Mouse (Mus musculus): Measurements from ENCODE around the gene Adamtsl4.

Gene Adamtsl4

DNA sequence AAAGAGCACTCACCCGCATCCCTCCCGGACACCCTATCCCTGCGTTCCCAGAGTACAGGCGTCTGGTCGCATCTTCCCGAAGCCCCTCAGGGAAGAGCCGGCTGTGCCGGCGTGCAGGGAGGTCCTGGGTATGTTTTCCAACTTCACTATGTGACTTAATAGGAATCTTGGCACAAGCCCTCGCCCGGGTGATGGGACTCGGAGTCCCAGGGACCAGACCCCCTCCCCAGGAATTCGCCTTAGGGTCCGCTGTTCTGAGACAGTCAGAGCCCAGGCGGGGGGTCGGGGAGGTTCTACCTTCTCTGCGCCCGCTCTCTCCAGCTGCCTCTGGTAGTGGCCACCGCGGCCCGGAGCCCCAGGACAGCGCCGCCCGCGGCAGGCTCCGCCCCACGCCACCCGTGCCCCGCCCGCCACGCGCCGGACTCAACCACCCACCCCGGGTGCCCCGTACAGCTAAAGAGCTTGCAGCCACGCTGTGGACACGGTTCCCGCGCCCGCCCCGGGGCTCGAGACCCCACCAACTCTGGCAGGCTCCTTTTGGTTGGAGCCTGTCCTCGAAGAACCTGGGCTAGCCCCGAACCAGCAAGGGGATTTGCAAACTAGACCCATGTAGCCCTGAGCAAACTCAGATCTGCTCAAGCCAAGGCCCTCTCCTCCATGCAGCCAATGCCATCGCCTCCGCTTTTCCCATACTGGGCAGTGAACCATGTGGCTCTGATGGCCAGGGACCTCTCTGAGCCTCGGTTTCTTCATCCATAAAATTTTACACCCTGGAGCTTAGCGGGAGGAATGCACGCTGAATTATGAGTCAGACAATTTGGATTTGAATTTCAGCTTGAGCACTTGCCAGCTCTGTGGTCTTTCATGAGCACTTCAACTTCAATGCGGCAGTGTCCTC lies at the start of gene Adamtsl4:
Gene Adamtsl4, minus strand, starts transcription at position 394 of the 898 bp plus-strand sequence.
- peak; percentile 44 for DNase-seq (ENCODE audit: low read depth)

DNA sequence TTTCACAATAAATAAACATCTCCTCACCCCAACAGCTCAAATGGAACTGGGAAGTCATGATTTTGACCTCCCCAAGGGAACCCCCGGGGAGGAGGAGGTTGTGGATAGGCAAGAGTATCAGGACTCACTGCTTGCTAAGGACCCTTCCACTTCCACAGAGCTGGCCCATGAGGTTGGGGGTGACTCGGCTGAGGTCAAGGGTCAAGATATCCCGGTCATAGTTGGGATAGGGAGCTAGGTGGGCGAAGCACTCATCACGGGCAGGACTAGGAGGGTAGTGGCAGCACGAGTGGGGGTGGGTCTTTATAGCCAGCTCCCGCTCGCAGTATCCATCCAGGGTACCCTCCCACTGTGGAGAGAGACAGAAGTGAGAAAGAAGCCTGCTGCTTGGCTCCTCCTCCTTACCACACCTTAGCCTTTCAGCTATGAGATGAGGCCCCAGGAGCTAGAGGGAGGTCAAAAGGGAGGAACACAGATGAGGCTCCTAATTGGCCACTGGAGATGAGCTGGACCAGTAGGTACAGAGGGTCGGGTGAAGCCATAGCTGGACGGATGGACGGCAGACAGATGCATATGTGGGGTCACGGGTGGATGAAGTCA lies 47.5 kb upstream of the Adamtsl4 start:
- no peak for DNase-seq (ENCODE audit: low read depth)

DNA sequence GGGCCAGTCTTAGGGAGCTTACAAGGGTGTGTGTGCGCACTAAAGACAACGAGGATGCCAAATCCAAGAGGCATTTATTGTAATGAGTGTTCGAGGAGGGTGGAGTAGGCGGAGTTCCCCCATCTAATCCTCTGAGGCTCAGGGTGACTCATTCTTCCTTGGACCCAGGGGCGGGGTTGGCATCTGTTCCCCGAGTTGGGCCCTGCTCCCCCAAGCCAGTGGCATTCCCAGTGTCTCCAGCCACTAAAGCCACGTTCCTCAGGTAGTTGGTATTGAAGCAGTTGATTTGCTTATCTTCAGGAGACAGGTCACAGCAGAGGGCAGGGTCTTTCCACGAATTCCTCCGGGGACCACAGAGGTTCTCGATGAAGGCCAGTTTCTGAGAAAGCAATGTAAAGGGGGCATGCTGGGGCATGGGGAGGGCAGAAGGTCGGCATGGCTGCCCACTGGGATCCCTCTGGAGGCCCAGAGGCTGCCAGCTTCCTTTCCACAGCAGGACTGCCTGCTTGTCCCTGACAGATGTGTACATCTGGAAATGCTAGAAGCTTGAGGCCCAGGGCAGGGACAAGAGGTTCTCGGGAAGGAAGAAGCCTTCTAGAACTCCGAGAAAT lies 46.5 kb upstream of the Adamtsl4 start:
- DNase-seq (ENCODE audit: low read depth): no peak

DNA sequence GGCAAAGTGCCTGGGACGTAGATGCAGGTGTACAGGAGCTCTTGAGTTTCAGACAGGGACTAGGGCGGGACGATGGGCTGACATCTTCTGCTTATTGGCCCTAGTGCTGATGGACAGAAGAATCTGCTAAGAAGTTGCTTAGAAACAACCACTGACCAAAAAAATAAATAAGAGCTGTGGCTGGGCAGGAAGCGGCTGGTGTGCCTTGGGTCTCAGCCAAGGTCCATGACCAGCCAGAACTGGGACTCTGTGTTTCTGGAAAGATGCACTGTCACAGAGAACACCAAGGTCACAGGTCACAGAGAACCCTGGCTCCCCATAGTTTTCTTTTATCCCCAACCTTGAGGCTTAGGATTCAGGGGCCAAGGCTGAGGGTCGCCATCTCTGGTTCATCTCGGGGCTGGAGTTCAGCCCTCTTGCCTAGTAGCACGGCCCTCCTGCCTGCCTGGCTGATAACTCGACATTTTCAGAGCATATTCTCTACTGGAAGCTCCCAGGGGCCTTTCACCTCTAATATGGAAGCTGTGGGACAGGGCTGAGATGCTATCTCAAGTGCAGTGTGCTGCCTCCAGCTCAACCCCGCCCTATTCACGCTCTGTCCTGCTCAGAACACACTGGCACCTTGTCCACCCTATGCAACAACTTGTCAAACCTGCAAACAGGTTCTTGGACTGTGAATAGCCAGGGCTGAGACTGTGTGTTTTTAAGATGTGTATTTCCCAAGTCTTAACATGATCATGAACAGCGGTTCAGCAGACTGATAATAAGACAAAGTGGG lies 45.2 kb upstream of the Adamtsl4 start:
- DNase-seq (ENCODE audit: low read depth): no peak

DNA sequence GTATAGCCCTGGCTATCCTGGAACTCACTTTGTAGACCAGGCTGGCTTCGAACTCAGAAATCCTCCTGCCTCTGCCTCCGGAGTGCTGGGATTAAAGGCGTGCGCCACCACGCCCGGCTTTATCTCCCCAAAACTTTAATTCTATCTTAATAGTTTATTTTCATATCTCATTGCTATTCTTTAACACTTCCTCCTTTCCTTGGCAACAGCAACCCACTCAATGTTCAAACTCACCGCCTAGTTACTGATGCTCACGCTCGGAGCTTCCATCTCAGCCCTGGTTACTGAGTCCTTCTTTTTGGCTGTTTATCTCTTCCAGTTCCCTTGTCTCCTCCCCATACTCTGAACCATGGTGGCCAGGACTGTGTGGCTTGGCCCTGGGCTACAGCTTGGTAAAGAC lies 44.6 kb upstream of the Adamtsl4 start:
- no peak for DNase-seq (ENCODE audit: low read depth)

DNA sequence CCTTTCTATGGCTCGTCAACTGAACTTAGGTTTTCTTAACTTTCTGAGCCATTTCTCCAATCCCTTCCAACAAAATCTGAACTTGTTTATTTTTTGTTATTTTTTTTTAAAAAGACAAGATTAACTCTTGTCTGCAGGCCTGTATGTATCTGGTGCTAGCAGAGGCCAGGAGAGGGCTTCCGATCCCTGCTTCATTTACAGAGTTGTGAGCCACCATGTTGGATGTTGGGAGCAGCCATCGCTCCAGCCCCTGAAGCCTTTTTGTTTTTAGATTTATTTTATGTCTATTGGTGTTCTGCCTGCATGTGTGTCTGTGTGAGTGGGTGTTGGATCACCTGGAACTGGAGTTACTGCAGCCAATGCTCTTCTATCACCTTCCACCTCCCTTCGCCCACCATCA lies 44.1 kb upstream of the Adamtsl4 start:
- no peak for DNase-seq (ENCODE audit: low read depth)

DNA sequence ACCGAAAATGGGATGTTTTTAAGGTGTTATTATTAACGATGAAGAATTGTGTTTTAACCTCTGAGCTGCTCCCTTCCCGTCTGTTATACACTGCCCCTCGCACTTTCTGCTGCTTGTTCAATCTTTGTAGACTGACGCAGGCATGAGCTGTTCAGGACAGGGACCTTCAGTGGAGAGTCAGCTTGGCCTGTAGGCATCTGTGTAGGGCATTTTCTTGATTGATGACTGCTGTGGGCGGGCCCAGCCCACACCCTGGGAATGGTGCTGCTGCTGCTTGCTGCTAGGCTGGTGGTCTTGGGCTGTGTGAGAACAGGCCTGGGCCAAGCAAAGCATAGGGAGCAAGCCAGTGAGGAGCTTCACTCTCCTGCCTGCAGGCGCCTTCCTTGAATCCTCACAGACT lies 42.7 kb upstream of the Adamtsl4 start:
- DNase-seq (ENCODE audit: low read depth): no peak

DNA sequence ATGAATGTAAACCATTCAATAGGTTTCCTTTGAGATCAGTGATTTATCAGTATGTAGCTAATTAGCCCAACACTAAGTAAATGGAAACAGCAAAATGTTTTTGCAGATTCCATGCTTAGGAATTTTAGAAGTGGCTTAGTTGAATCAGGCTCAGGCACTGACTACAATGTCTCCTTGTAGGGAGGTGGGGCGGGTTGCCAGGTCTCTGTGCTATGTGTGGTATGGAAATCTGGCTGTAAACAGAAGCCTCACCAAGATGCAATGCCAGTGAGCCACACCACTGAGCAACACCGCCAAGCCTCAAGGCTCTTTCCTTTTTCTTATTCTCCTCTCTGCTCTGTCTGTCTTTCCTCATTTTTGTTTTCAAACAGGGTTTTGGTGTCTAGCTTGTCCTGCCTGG lies 41.2 kb upstream of the Adamtsl4 start:
- no peak for DNase-seq (ENCODE audit: low read depth)

DNA sequence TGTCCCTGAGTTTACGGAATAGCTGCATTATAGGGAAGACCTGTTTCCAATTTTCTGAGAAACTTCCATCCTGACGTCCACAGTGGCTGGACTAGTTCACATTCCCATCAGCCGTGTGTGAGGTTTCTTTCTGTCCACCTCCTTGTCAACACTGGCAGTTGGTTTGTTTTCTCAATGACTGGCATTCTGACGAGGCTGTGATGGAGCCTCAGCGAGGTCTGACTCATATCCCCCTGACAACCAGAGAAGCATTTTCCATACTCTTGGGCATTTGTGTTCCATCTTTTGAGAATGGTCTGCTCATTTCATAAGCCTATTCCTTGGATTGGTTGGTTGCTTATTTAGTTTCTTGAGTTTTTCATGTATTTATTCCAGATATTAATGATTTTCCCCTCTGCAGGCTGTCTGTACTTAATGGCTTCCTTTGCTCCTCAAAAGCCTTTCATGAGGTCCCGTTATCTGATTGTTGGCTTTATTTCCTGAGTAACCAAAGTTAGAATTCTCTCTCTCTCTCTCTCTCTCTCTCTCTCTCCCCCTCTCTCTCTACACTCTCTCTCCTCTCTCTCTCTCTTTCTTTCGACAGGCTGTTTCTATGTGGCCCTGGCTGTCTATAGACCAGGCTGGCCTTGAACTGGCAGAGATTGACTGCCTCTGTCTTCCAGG lies 39.1 kb upstream of the Adamtsl4 start:
- DNase-seq (ENCODE audit: low read depth): no peak

DNA sequence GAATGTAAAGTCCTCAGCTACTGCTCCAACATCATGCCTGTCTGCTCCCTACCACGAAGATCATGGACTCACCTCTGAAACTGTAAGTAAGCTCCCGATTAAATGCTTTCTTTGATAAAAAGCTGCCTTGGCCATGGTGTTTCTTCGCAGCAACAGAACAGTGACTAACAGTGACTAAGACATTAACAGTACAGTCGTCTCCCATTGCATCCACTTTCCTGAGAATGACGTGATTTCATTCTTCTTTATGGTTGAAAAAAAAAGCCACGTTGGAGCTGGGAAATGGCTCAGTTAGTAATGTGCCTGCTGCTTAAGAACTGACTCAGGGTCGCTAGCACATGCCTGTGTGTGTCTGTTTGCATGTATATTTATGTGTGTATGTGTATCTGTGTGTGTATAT lies 38.1 kb upstream of the Adamtsl4 start:
- DNase-seq (ENCODE audit: low read depth): no peak

DNA sequence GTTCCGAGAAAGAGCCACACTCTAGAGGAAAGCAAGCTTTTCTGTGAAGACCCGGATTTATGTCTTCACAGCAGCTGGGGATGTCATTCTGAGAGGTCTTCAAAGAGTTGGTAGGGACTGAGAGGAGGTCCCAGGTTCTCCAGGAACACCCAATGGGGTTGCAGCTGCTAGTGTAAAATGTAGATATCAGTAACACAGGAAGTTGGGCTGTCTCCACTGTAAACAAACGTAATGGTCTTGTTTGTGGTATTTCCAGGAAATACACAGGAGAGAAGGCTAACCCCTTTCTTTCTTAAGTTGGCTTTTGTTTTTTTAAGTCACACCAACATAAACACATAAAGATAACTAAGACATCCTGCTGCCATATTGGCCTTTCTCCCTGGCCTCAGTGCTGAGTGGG lies 34.7 kb upstream of the Adamtsl4 start:
- DNase-seq (ENCODE audit: low read depth): peak; percentile 69

DNA sequence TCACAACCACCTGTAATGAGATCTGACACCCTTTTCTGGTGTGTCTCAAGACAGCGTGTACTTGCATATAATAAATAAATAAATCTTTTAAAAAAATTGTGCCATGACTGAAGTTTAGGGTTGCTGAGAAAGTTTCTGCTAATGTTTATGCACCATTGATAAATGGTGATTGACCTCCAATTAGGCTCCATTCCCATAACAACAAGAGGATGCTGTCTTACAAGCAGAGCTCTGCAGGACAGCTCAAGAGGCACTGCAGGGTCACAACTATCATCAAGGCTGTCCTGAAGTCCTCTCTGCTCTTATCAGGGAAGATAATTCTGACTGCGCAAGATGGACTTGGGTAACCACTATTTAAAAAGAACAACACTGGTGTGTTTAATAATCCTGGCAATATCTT lies 30.4 kb upstream of the Adamtsl4 start:
- DNase-seq (ENCODE audit: low read depth): no peak

DNA sequence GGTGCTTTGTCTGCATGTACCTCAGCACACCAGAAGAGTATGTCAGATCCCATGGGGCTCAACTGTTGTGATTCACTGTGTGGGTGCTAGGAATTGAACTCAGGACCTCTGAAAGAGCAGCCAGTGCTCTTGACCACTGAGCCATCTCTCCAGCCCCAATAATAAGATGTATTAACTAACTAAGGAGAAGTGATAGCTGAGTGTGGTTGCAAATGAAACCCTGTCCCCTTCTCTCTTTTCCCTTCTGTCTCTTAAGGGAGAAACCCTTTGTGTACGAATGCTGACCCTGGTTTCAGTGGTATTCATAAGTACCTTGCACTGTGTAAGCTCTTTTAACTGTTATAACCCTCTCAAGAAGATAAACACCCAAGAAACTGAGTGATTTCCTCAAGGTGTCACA lies 28.4 kb upstream of the Adamtsl4 start:
- DNase-seq (ENCODE audit: low read depth): no peak

DNA sequence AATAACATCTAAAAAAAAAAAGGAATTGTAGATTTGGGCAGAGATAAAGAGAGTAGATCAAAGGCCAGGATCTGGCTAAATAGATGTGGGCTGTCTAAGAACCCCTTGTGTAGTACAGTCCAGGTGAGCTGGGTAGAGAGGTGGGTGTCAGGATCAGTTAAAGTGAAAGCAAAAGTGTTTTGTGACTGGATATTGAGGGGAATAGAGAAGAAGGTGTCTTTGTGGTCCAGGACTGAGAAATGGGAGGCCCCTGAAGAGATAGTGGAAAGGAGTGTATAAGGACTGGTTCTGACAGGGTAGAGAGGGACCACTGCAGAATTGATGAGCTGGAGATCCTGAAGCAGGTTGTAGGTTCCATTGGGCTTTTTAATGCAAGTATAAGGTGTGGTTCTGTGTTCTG lies 22.2 kb upstream of the Adamtsl4 start:
- peak; percentile 39 for DNase-seq (ENCODE audit: low read depth)

DNA sequence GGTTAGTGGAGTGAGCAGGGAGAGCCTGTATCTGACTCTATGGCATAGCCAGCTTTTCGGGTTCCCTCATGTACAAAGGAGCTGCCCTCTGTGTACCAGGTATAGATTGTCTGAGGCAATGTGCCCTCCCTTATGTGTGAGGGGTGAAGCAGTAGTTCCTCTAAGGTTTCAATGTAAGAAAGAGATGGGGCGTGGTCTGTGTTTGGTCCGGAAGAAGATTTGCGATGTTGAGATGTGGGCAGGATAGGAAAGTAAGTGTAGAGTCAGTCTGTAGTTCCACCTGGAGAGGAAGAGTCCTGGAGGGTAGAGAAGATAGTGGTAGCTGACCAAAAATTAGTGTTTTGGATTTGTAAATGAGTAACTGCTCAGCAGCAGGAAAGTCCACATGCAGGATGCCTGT lies 21.3 kb upstream of the Adamtsl4 start:
- DNase-seq (ENCODE audit: low read depth): peak; percentile 63

DNA sequence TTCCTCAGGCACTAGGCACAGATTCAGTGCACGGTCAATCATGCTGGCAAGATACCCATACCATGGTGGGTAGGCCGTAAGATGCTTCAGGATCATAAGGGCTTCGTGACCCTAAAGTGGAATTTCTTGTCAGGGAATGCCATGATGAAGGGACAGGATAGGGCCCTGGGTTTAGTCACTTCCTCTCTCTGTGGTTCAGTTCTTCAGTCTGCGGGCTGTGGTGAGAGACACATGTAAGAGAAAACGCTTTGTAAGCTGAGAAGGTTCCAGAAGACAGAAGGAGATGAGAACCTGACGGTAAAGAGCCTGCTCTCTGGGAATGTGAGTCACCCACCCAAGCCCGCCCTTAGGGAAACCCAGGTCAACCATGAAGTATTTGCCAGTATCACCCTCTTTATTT lies 19.8 kb upstream of the Adamtsl4 start:
- peak; percentile 75 for DNase-seq (ENCODE audit: low read depth)

DNA sequence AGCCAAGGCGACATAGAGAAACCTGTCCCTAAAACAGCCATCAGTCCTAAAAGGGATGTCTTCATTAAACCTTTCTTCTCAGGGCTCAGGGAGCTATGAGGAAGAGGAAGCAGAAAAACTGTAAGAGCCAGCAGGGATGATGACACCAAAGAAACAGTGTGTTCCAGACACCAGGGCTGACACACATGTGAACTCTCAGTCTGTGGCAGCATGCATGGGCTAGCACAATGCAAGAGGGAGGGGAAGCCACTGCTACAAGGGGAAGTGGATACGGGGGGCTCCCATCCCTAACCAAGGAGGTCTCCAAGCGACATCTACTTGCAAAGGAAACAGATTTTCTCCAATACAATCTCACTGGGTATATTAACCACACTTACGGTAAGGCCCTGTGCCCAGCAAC lies 18.6 kb upstream of the Adamtsl4 start:
- no peak for DNase-seq (ENCODE audit: low read depth)

DNA sequence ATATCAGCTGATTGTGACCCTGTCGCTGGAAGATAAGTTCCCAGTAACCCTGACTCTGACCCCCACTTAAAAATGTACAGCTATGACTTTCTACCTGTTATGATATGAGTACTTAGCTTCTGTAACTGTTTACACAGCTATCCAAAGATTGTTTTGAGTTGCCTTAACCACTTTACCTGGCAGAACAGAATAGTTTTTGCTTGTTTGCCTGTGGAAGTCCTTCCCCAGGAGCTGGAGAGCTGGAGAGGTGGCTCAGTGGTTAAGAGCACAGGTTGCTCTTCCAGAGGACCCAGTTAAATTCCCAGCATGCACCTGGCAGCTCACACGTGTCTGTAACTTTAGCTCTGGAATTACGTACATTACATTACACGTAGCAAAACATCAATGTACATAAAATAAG lies 16.9 kb upstream of the Adamtsl4 start:
- no peak for DNase-seq (ENCODE audit: low read depth)

DNA sequence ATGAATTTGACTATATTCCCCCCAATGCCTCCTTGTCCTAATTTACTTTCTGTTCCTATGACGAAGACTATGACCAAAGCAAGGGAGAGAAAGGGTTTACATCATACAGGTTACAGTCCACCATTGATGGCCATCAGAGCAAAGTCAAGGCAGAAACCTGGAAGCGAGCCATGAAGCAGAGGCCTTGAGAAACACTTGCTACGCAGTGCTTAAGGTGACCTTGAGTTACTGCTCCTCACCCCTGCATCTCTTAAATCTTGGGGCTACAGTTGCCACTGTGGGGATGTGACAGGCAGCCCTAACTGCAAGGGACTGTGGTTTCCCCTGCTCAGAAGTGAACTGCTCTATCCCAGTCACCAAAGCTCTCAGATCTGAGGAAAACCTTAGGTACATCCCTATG lies 15.6 kb upstream of the Adamtsl4 start:
- no peak for DNase-seq (ENCODE audit: low read depth)

DNA sequence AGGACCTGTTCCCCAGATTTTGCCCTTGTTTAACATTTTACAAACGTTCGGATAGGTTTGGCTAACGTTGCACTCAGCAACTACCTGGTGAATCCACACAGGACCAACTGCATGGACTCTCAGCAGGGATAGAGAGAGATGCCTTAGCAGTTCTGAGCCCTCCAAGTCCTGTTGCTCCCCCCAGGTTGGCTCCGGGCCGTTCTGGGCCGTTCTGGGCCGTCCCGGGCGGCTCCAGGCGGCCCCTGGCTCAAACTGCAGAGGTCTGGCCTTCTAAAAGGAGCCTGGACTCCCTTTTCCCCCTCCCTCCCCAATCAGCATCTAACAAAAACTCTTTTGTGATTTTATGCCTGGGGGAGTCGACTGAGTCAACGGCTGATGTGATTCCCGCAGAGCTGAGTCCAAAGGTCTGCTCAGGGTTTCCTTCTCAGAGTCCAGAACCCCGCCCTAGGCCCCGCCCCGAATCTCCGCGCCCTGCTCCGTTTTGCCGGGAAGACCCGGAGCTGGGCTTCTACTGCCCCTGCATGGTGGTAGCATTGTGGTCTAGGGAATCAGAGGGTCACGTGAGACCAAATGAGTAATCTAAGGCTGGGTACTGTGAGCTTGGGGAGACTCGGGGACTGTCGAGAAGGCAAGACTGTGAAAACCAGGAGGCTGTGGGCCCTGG lies 14.3 kb upstream of the Adamtsl4 start:
- no peak for DNase-seq (ENCODE audit: low read depth)

DNA sequence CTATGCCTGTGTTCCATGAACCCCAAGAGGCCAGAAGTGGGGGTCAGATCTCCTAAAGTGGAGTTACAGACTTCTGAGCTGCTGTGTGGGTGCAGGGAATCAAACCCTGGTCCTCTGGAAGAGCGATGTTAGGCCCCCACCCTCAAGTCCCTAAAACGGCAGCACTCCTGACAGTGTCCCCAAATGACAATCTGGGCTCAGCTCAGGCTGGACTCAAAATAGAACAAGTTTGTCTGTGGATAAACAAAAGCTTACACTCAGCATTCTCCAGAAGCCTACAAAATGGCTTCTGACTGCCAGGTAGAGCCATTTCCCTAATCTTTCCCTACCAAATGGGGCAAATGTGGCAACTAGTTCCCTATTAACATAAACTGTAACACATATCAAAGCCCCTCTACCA lies 13.4 kb upstream of the Adamtsl4 start:
- no peak for DNase-seq (ENCODE audit: low read depth)
